Mouse (Mus musculus): Measurements from ENCODE around the gene Rnf169.

DNA sequence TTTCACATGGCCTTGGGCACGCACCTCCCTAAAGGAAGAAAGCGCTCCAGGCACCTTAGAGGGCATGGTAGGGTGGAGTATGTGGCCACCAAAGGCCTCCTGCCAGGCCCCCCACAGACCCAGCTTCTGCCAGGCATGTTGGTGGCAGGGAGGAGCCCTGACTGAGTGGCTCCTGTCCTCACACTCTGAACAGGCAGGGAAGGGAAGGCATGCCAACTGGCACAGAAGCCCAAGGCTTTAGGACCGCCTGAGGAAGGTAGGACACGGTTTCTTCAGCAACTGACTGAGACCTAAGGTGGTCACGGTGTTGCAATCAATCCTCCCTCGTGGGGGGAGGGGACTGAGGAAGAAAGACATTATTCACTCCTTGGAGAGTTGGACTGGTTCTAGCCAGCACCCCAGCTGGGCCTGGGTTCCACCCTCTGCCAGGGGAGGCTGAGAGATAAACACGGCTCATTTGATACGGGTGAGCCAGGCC lies 33.9 kb upstream of the Rnf169 start:
- no peak for TF ChIP-seq POLR2A (IDR thresholded peaks at IDR 0.05; ENCODE audit: control insufficient read depth, low read depth, low read length)
- no peak for TF ChIP-seq CTCF (IDR thresholded peaks at IDR 0.05; ENCODE audit: control insufficient read depth, insufficient read depth, insufficient replicate concordance, low read depth, low read length)
